Mouse (Mus musculus): ENCODE measurements around the gene Mrpl53. TPM values are rescaled to one million over a fixed set of nuclear protein-coding genes. Genes with fewer than 3 reads are reported as not detected.

Gene Mrpl53
- polyA plus RNA-seq, 1 experiment from 2014 or later: 90.2 TPM

DNA sequence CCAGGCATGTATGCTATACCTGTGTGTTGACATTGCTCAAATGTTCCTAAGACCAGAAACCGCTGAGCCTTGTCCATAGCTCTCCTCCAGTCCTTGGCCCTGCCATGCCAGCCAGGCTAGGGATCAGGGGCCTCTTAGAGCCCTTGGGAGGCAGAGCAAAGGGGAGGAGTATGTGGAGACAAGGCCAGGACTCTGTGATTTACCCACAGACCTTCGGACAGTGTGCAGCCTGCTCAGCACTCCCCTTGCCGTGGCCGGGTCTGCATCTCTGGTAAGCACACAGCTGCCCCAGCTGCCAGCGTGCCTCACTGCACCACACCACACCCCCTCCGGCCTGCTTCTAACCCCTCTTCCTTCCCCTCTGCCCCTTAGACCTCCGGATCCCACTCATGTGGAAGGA, 38.4 kb downstream of the Mrpl53 start:
- 0 out of 2 replicates have a peak, but pooled peaks cover 2% of the 10 kb centered on the region for H3K4me1 ChIP-seq (ENCODE audit: insufficient read depth)
- WGBS (ENCODE audit: insufficient replicate concordance): 57% methylated on average over 7 of the region's 7 CpGs
- no peak overlapping the region for H3K27ac ChIP-seq (ENCODE audit: low read depth)
- TF ChIP-seq EP300 (IDR thresholded peaks at IDR 0.05; ENCODE audit: low read depth) (no peak), CTCF (IDR thresholded peaks at IDR 0.05; ENCODE audit: low read depth) (no peak)
- H3K9me3 ChIP-seq (ENCODE audit: low read length): no peaks in the 10 kb centered on the region
- no peak overlapping the region for H3K4me2 ChIP-seq (ENCODE audit: low read depth, low read length)
- H3K36me3 ChIP-seq (replicated peaks; ENCODE audit: insufficient read depth, low read length): peaks cover 9% of the 10 kb centered on the region
- DNase-seq: peak; percentile 12
- no peak for ATAC-seq
- H3K27me3 ChIP-seq (ENCODE audit: insufficient read depth, low read length): 0 out of 2 replicates have a peak, but pooled peaks cover 3% of the 10 kb centered on the region
- H3K4me3 ChIP-seq (ENCODE audit: low read depth, low read length): no peak overlapping the region
- H3K9ac ChIP-seq (replicated peaks): no peak overlapping the region

DNA sequence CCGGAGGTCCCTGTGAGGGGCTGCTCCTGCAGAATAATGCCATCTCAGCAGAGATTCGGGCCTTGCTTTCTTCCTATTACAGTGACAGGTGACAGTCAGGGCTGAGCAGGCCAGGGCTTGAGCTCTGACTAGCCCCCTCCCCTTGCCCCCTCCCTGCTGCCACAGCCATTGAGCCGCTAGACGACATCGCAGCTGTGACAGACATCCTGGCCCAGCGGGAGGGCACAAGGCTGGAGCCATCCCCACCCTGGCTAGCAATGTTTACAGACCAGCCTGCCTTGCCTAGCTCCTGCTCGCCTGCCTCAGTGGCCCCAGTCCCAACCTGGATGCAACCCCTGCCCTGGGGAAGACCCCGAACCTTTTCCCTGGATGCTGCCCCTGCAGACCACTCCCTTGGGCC, 42.9 kb downstream of the Mrpl53 start:
- TF ChIP-seq CTCF (IDR thresholded peaks at IDR 0.05; ENCODE audit: low read depth) (no peak), EP300 (IDR thresholded peaks at IDR 0.05; ENCODE audit: low read depth) (no peak)
- Histone ChIP-seq H3K27ac (ENCODE audit: low read depth) (no peak overlapping the region), H3K4me3 (ENCODE audit: low read depth, low read length) (no peak overlapping the region), H3K4me2 (ENCODE audit: low read depth, low read length) (no peak overlapping the region), H3K9me3 (ENCODE audit: low read length) (no peaks in the 10 kb centered on the region), H3K9ac (replicated peaks) (no peak overlapping the region), H3K4me1 (ENCODE audit: insufficient read depth) (peaks cover 8% of the 10 kb centered on the region), H3K27me3 (ENCODE audit: insufficient read depth, low read length) (0 out of 2 replicates have a peak, but pooled peaks cover 12% of the 10 kb centered on the region), H3K36me3 (replicated peaks; ENCODE audit: insufficient read depth, low read length) (peaks cover 9% of the 10 kb centered on the region)
- ATAC-seq (no peak), DNase-seq (no peak)
- WGBS (ENCODE audit: insufficient replicate concordance): 47% methylated on average over 8 of the region's 8 CpGs

DNA sequence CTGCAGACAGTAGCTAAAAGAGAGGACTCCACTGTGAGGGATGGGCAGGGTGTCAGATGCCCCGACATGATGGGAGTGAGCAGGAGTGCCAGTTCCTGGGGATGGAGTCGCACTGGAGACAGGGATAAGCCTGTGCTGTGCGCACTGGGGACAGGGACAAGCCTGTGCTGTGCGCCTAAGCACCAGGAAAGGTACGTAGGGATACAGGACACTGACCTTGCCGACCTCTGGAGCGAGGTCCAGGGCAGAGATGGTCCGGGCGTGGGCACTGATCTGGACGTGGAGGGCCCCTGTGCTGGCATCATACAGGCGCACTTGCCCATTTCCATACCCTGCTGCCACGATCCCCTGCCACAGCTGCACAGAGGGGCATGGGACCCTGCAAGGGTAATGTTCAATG, 44.2 kb downstream of the Mrpl53 start:
- Histone ChIP-seq H3K9ac (replicated peaks) (no peak overlapping the region), H3K9me3 (ENCODE audit: low read length) (no peaks in the 10 kb centered on the region), H3K4me3 (ENCODE audit: low read depth, low read length) (no peak overlapping the region), H3K36me3 (replicated peaks; ENCODE audit: insufficient read depth, low read length) (peaks cover 5% of the 10 kb centered on the region), H3K27me3 (ENCODE audit: insufficient read depth, low read length) (0 out of 2 replicates have a peak, but pooled peaks cover 12% of the 10 kb centered on the region), H3K4me2 (ENCODE audit: low read depth, low read length) (no peak overlapping the region), H3K27ac (ENCODE audit: low read depth) (no peak overlapping the region), H3K4me1 (ENCODE audit: insufficient read depth) (peaks cover 8% of the 10 kb centered on the region)
- TF ChIP-seq EP300 (IDR thresholded peaks at IDR 0.05; ENCODE audit: low read depth) (no peak), CTCF (IDR thresholded peaks at IDR 0.05; ENCODE audit: low read depth) (no peak)
- DNase-seq (no peak), ATAC-seq (no peak)
- 73% methylated on average over 12 of the region's 12 CpGs for WGBS (ENCODE audit: insufficient replicate concordance)

DNA sequence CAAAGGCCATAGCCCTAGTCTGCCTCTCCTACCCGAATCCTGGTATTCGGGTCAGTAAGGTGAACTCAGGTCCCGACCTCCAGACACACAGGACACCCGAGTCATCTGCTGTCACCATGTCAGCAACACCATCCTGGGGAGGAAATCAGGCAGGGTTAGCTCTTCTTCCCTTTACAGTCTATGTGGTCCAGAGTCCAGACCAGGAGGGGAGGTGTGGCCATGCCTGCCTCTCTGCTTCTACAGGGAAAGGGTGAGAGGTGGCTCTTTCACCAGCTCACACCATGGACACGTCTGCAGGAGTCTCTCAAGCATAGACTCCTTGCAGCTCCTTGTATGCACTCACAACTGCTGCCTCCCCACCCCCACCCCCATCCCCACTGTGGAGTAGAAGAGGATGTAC, 44.6 kb downstream of the Mrpl53 start:
- no peak overlapping the region for H3K4me3 ChIP-seq (ENCODE audit: low read depth, low read length)
- no peak for TF ChIP-seq CTCF (IDR thresholded peaks at IDR 0.05; ENCODE audit: low read depth)
- TF ChIP-seq EP300 (IDR thresholded peaks at IDR 0.05; ENCODE audit: low read depth): no peak
- no peak overlapping the region for H3K9ac ChIP-seq (replicated peaks)
- H3K27ac ChIP-seq (ENCODE audit: low read depth): no peak overlapping the region
- H3K4me2 ChIP-seq (ENCODE audit: low read depth, low read length): no peak overlapping the region
- peaks cover 8% of the 10 kb centered on the region for H3K4me1 ChIP-seq (ENCODE audit: insufficient read depth)
- no peaks in the 10 kb centered on the region for H3K9me3 ChIP-seq (ENCODE audit: low read length)
- H3K36me3 ChIP-seq (replicated peaks; ENCODE audit: insufficient read depth, low read length): peaks cover 5% of the 10 kb centered on the region; the same call in 1 of the 2 replicates
- DNase-seq: no peak
- no peak for ATAC-seq
- H3K27me3 ChIP-seq (ENCODE audit: insufficient read depth, low read length): 0 out of 2 replicates have a peak, but pooled peaks cover 12% of the 10 kb centered on the region
- 50% methylated on average over 5 of the region's 5 CpGs for WGBS (ENCODE audit: insufficient replicate concordance)

DNA sequence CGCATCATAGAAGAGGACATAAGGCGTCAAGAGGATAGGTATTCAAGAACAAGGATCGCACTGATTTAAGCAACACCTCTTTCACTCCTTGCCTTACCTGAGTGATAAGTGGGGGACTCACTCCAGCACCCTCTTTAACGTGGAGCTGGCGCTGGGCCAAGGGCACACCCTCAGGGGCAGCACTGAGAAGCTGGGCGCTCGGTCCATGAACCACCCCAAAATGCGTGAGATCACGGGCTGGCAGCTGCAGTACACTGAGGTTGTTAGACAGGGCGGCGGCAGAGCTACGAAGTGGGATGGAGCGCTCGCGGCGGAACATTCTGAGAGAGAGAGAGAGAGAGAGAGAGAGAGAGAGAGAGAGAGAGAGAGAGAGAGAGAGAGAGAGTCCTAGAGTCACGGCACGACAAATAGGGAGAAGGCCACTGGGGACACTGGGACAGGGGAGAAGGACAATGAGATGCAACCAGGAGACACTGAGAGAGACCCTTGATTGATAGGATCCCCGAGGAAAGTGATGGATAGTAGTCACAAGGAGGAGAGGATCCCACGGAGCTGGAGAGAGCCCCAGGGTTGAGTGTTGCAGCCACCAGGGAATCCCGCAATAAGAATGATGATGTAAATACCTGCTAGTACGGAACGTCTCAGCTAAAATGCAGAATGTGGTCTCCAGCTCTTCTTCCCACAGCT, 46.9 kb downstream of the Mrpl53 start:
- DNase-seq (no peak), ATAC-seq (no peak)
- Histone ChIP-seq H3K4me2 (ENCODE audit: low read depth, low read length) (peak overlapping the region; percentile 85), H3K27ac (ENCODE audit: low read depth) (no peak overlapping the region), H3K4me1 (ENCODE audit: insufficient read depth) (peaks cover 8% of the 10 kb centered on the region), H3K27me3 (ENCODE audit: insufficient read depth, low read length) (peaks cover 14% of the 10 kb centered on the region), H3K9me3 (ENCODE audit: low read length) (no peaks in the 10 kb centered on the region), H3K4me3 (ENCODE audit: low read depth, low read length) (peak overlapping the region; percentile 53), H3K36me3 (replicated peaks; ENCODE audit: insufficient read depth, low read length) (no peaks in the 10 kb centered on the region), H3K9ac (replicated peaks) (peak overlapping the region; percentile 34; the same call in 1 of the 2 replicates)
- no peak for TF ChIP-seq CTCF (IDR thresholded peaks at IDR 0.05; ENCODE audit: low read depth)
- TF ChIP-seq EP300 (IDR thresholded peaks at IDR 0.05; ENCODE audit: low read depth): no peak
- WGBS (ENCODE audit: insufficient replicate concordance): 11% methylated on average over 23 of the region's 23 CpGs

DNA sequence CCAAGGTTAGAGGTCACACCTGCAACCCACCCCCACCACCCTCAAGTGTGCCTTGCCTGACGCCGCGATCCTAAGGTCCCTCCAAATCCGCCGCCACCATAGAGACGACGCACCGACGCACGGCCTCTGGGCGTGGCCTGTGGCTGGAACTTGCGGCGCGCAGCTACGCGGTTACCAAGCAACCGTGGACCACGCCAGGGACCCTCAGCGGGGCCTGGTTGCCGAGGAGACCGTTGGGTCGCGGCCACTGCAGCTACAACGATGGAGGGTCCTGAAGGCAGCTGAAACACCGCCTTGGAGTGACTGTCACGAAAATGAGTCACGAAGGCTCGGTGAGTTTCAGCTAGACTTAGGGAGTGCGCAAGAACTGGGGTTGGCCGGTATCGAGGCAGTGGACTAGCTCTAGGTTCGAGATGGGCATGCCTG, 47.4 kb downstream of the Mrpl53 start, which contains the start of the genes Wdr54 and 1700003E16Rik:
Gene Wdr54, minus strand, starts transcription at position 139 of the 426 bp plus-strand sequence.
Gene 1700003E16Rik, plus strand, starts transcription at position 146 of the 426 bp plus-strand sequence.
- peak within 1 kb of the TSS; percentile 53 for H3K4me3 ChIP-seq (ENCODE audit: low read depth, low read length)
- H3K27ac ChIP-seq (ENCODE audit: low read depth): no peak within 1 kb of the TSS
- H3K27me3 ChIP-seq (ENCODE audit: insufficient read depth, low read length): peaks cover 20% of the 10 kb centered on the region
- TF ChIP-seq CTCF (IDR thresholded peaks at IDR 0.05; ENCODE audit: low read depth): no peak
- TF ChIP-seq EP300 (IDR thresholded peaks at IDR 0.05; ENCODE audit: low read depth): no peak
- WGBS (ENCODE audit: insufficient replicate concordance): 2% methylated on average over 32 of the region's 32 CpGs
- peak within 1 kb of the TSS; percentile 85 for H3K4me2 ChIP-seq (ENCODE audit: low read depth, low read length)
- H3K9me3 ChIP-seq (ENCODE audit: low read length): no peaks in the 10 kb centered on the region
- no peaks in the 10 kb centered on the region for H3K36me3 ChIP-seq (replicated peaks; ENCODE audit: insufficient read depth, low read length)
- peak; percentile 50 for DNase-seq
- H3K9ac ChIP-seq (replicated peaks): peak within 1 kb of the TSS; percentile 34; the same call in 1 of the 2 replicates
- ATAC-seq: peak; percentile 32; the same call in 1 of the 2 replicates
- H3K4me1 ChIP-seq (ENCODE audit: insufficient read depth): peaks cover 8% of the 10 kb centered on the region

All from liver, postnatal 0 days (tissue).